Mouse (Mus musculus): Measurements from ENCODE around the gene Prrt4. TPM values are rescaled to one million over a fixed set of nuclear protein-coding genes. Genes with fewer than 3 reads are reported as not detected.

Prrt4 gene
- polyA plus RNA-seq, 1 experiment from 2014 or later: 1.8 TPM

DNA sequence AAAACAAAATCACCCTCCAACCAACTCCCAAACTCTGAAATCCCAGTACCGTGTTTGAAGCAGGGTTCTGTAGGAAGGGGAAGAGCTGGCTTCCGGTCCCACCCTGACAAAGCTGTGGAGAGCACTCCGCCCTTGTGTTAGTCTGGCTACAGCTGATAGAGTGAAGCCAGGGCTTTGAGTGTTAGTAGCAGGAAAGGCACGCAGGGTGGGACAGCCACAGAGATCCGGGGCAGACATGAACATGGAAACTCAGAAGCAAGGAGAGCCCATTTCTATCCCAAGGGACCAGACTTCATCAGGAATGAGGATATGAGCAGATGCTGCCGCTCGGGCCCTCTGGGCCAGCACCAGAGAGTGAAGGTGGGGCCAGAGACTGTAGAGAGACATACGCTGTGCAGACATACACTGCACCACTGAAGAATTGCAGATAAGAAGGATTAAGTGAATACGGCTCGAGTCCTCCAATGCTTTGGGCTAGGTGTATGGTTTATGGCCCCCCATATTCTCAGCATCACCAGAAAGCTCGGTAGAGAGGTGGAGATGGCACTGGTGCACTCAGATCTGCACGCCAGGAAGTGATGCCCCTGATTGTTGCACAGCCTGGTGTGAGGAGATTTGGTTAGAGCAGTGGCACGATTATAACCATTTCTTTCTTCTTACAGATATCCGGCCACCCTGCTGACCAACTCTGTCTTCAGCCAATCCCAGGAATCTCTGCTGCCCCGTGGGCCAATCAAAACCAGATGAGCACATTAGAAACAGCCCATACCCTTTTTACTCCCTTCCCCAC is 14.8 kb upstream of the Prrt4 start:
- ATAC-seq (replicated peaks; ENCODE audit: insufficient number of reproducible peaks, low FRiP score, low TSS enrichment): no peak; the same call in 1 of the 2 replicates
- H3K36me3 ChIP-seq (ENCODE audit: control insufficient read depth, insufficient read depth, low read length): no peaks in the 10 kb centered on the region
- peak overlapping the region; percentile 20 for H3K4me2 ChIP-seq
- peaks cover 5% of the 10 kb centered on the region; the same call in 1 of the 2 replicates for H3K4me1 ChIP-seq (ENCODE audit: control insufficient read depth, insufficient read depth, low read length)
- peak overlapping the region; percentile 60; the same call in 1 of the 2 replicates for H3K27ac ChIP-seq (ENCODE audit: low read depth, low read length)
- H3K9ac ChIP-seq (ENCODE audit: low read depth, low read length): no peak overlapping the region
- H3K27me3 ChIP-seq (ENCODE audit: control insufficient read depth, insufficient read depth, low read length): peaks cover 9% of the 10 kb centered on the region
- no peaks in the 10 kb centered on the region for H3K9me3 ChIP-seq (replicated peaks; ENCODE audit: control insufficient read depth, low read length)
- 39% methylated on average over 15 of the region's 15 CpGs for WGBS (ENCODE audit: insufficient replicate concordance)
- H3K4me3 ChIP-seq (ENCODE audit: low read depth, low read length): no peak overlapping the region

DNA sequence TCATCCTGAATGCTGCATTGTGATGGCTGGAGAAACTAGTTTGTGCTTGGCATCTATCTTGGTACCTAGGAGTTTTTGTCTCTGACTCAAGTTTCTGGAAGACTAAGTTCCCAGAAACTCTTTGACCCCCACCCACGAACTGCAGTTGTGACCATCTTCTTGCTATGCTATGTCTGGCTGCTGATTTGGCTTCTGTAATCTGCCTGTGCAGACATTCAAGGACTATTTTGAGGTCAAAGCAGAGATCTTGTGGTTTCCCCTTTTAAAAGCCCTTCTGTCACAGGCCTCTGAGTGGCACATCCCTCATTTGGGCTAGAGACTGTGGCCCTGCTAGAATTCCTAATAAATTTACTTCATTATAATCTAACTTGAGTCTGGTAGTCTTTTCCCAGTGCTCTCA is 8.6 kb upstream of the Prrt4 start:
- no peak for ATAC-seq (replicated peaks; ENCODE audit: insufficient number of reproducible peaks, low FRiP score, low TSS enrichment)
- WGBS (ENCODE audit: insufficient replicate concordance): 50% methylated on average over 1 of the region's 1 CpGs
- H3K36me3 ChIP-seq (ENCODE audit: control insufficient read depth, insufficient read depth, low read length): no peaks in the 10 kb centered on the region
- H3K4me3 ChIP-seq (ENCODE audit: low read depth, low read length): no peak overlapping the region
- H3K27ac ChIP-seq (ENCODE audit: low read depth, low read length): no peak overlapping the region
- H3K9ac ChIP-seq (ENCODE audit: low read depth, low read length): no peak overlapping the region
- no peaks in the 10 kb centered on the region for H3K4me1 ChIP-seq (ENCODE audit: control insufficient read depth, insufficient read depth, low read length)
- H3K27me3 ChIP-seq (ENCODE audit: control insufficient read depth, insufficient read depth, low read length): no peaks in the 10 kb centered on the region
- no peaks in the 10 kb centered on the region for H3K9me3 ChIP-seq (replicated peaks; ENCODE audit: control insufficient read depth, low read length)
- H3K4me2 ChIP-seq: no peak overlapping the region

DNA sequence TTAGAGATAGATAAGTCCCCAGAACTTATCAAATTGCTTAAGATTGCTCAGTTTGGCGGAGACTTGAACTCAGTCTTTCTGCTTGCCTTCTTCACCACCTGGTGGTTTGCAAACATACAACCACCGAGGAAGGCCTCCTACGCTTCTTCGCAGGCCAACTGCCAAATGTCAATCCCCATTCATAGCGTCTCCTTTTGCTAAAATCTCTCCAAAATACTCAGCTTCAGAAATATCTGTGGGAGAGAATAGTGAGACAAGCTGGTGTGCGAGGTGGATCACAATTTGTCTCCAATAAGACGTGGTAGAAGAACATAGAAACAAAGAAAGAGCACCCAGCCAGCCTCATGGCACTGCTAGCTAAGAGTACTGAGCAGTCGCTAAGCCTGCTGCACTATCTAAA is 459 bp upstream of the Prrt4 start:
- Histone ChIP-seq H3K4me3 (ENCODE audit: low read depth, low read length) (peak overlapping the region; percentile 64), H3K36me3 (ENCODE audit: control insufficient read depth, insufficient read depth, low read length) (no peaks in the 10 kb centered on the region), H3K9ac (ENCODE audit: low read depth, low read length) (no peak overlapping the region), H3K4me1 (ENCODE audit: control insufficient read depth, insufficient read depth, low read length) (peaks cover 10% of the 10 kb centered on the region), H3K4me2 (peak overlapping the region; percentile 96), H3K27ac (ENCODE audit: low read depth, low read length) (no peak overlapping the region), H3K27me3 (ENCODE audit: control insufficient read depth, insufficient read depth, low read length) (peaks cover 40% of the 10 kb centered on the region), H3K9me3 (replicated peaks; ENCODE audit: control insufficient read depth, low read length) (no peaks in the 10 kb centered on the region)
- whole genome bisulfite sequencing (ENCODE audit: insufficient replicate concordance): 42% methylated on average over 8 of the region's 8 CpGs
- ATAC-seq (replicated peaks; ENCODE audit: insufficient number of reproducible peaks, low FRiP score, low TSS enrichment): no peak

DNA sequence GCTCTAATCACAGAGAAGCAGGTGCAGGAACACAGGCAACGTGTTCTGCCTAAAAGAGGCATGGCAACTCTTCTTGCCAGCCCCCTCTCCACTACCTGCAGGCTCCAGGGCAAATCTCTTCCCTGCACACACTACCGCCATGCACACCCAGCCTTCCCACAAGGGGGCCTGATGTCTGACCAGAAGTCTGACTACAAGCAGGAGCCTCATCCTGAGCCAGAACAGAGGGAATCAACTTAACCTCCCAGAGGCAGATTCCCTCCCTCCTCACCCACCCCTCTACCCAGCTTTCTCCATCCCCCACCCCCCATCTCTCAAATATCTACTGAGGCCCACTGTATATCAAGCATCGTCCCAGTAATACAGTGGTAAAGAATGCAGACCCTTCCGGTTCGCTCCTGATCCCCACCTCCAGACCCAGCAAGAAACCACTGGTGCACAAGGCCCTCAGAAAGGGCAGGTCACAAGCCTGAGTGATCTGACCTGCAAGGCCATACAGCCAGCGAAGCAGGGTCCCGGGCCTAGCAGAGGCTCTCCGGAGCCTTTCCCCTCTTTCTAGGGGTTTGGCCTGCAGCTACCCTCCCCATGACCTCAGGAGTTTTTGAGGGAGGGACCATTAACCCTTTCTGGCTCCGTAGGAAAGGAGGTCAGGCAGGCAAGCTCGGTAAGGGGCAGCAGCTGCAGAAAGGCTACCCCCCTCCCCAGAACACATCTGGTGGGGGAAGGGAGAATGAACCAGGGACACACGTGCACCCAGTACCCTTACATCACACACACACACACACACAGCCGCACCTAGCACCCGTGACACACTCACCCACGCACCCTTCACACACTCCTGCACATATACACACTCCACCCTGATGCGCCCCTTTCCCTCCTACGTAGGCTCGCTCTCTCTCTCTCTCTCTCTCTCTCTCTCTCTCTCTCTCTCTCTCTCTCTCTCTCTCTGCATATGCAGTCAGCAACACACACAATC is 1.2 kb downstream of the Prrt4 start:
- no peak overlapping the region for H3K27ac ChIP-seq (ENCODE audit: low read depth, low read length)
- peak; percentile 37; the same call in 1 of the 2 replicates for ATAC-seq (replicated peaks; ENCODE audit: insufficient number of reproducible peaks, low FRiP score, low TSS enrichment)
- peak overlapping the region; percentile 96 for H3K4me2 ChIP-seq
- H3K9me3 ChIP-seq (replicated peaks; ENCODE audit: control insufficient read depth, low read length): no peaks in the 10 kb centered on the region
- H3K4me1 ChIP-seq (ENCODE audit: control insufficient read depth, insufficient read depth, low read length): peaks cover 18% of the 10 kb centered on the region
- peak overlapping the region; percentile 64 for H3K4me3 ChIP-seq (ENCODE audit: low read depth, low read length)
- no peaks in the 10 kb centered on the region for H3K36me3 ChIP-seq (ENCODE audit: control insufficient read depth, insufficient read depth, low read length)
- WGBS (ENCODE audit: insufficient replicate concordance): 19% methylated on average over 16 of the region's 17 CpGs
- H3K27me3 ChIP-seq (ENCODE audit: control insufficient read depth, insufficient read depth, low read length): peaks cover 56% of the 10 kb centered on the region
- H3K9ac ChIP-seq (ENCODE audit: low read depth, low read length): no peak overlapping the region; the same call in 1 of the 2 replicates

DNA sequence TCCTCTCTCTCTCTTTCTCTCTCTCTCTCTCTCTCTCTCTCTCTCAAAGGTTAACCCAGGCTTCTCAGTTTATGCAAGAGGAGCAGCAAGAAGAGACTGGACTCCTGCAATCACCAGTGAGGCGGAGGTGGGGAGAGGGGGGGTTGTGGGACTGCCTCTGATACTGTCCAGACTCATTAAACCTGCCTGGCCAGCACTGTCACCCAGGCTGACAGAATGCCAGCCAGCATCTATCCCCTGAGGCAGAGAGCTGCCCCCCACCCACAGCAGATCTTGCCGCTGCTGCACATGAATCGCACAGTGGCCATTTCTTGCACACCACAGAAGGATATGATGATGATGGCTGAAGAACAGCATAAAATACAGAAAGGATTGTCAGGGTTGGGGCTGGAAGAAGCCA is 4.3 kb downstream of the Prrt4 start:
- H3K27ac ChIP-seq (ENCODE audit: low read depth, low read length): no peak overlapping the region
- WGBS (ENCODE audit: insufficient replicate concordance): 50% methylated on average over 3 of the region's 3 CpGs
- H3K4me1 ChIP-seq (ENCODE audit: control insufficient read depth, insufficient read depth, low read length): peaks cover 31% of the 10 kb centered on the region
- H3K36me3 ChIP-seq (ENCODE audit: control insufficient read depth, insufficient read depth, low read length): no peaks in the 10 kb centered on the region; the same call in 1 of the 2 replicates
- H3K9me3 ChIP-seq (replicated peaks; ENCODE audit: control insufficient read depth, low read length): no peaks in the 10 kb centered on the region
- no peak overlapping the region for H3K9ac ChIP-seq (ENCODE audit: low read depth, low read length)
- ATAC-seq (replicated peaks; ENCODE audit: insufficient number of reproducible peaks, low FRiP score, low TSS enrichment): no peak
- peaks cover 69% of the 10 kb centered on the region for H3K27me3 ChIP-seq (ENCODE audit: control insufficient read depth, insufficient read depth, low read length)
- no peak overlapping the region for H3K4me2 ChIP-seq
- no peak overlapping the region for H3K4me3 ChIP-seq (ENCODE audit: low read depth, low read length)

DNA sequence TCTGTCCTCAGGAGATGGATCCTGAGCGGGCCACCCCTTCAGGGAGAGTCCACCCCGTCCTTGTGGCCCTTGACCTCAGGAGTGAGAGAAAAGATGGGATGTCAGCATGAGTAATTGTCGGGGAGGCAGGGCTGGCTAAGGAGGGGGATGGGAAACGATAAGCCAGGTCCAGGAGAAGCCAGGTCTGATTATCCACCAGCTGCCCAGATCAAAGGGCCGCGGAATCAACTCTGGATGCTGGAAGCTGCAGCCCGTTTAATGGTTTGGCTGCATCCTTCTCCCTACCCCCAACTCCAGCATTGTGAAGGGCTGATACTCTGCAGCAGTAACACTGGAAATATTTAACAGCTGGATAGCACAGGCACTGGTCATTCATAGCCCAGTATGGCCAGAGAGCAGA is 5.0 kb downstream of the Prrt4 start:
- no peak for ATAC-seq (replicated peaks; ENCODE audit: insufficient number of reproducible peaks, low FRiP score, low TSS enrichment)
- WGBS (ENCODE audit: insufficient replicate concordance): 16% methylated on average over 7 of the region's 7 CpGs
- peaks cover 34% of the 10 kb centered on the region for H3K4me1 ChIP-seq (ENCODE audit: control insufficient read depth, insufficient read depth, low read length)

DNA sequence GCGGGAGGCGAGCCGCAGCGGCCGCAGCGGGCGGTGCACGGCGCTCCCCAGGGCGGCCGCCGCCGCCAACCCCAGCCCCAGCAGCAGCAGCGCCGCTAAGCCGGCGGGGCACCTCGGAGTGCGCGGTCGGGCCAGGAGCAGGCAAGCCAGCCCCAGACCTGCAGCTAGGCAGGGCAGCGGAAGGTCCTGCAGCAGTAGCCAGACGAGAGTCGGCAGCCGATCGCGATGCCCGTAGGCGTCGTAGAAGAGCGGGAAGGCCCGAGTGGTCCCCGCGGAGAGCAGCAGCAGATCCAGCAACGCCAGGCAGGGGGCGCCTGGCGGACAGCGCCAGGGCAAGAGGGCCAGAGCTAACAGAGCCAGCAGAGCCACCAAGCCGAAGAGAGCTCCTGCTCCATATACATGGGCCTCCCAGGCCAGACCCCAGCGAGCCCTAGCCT is 8.4 kb downstream of the Prrt4 start:
- ATAC-seq (replicated peaks; ENCODE audit: insufficient number of reproducible peaks, low FRiP score, low TSS enrichment): peak; percentile 63
- Histone ChIP-seq H3K4me3 (ENCODE audit: low read depth, low read length) (peak overlapping the region; percentile 53), H3K27me3 (ENCODE audit: control insufficient read depth, insufficient read depth, low read length) (peaks cover 65% of the 10 kb centered on the region), H3K4me1 (ENCODE audit: control insufficient read depth, insufficient read depth, low read length) (peaks cover 26% of the 10 kb centered on the region), H3K9ac (ENCODE audit: low read depth, low read length) (peak overlapping the region; percentile 61), H3K9me3 (replicated peaks; ENCODE audit: control insufficient read depth, low read length) (no peaks in the 10 kb centered on the region), H3K4me2 (peak overlapping the region; percentile 99), H3K27ac (ENCODE audit: low read depth, low read length) (no peak overlapping the region), H3K36me3 (ENCODE audit: control insufficient read depth, insufficient read depth, low read length) (no peaks in the 10 kb centered on the region; the same call in 1 of the 2 replicates)
- under 1% methylated on average over 40 of the region's 40 CpGs for WGBS (ENCODE audit: insufficient replicate concordance)

More for the DNA sequence above, 5.0 kb downstream of the Prrt4 start:
- Histone ChIP-seq H3K27me3 (ENCODE audit: control insufficient read depth, insufficient read depth, low read length) (peaks cover 71% of the 10 kb centered on the region), H3K4me3 (ENCODE audit: low read depth, low read length) (no peak overlapping the region), H3K36me3 (ENCODE audit: control insufficient read depth, insufficient read depth, low read length) (no peaks in the 10 kb centered on the region; the same call in 1 of the 2 replicates), H3K4me2 (no peak overlapping the region), H3K9me3 (replicated peaks; ENCODE audit: control insufficient read depth, low read length) (no peaks in the 10 kb centered on the region), H3K27ac (ENCODE audit: low read depth, low read length) (no peak overlapping the region), H3K9ac (ENCODE audit: low read depth, low read length) (no peak overlapping the region)

All from heart, embryonic 11.5 days (tissue).